Mouse (Mus musculus) myocyte (in vitro differentiated cells): ENCODE measurements around the gene Sox1.

Source experiments
- POLR2A ChIP-seq: IDR thresholded peaks from one replicate; pipeline ENCODE4 v1.6.1; 2011; ENCODE audit warnings: low read depth, mild to moderate bottlenecking, control low read depth, moderate library complexity; ENCODE audit not compliant: insufficient read length
- TCF3 ChIP-seq: IDR thresholded peaks from one replicate; pipeline ENCODE4 v1.6.1; 2011; ENCODE audit warnings: low read depth, control low read depth; ENCODE audit not compliant: insufficient read length

DNA sequence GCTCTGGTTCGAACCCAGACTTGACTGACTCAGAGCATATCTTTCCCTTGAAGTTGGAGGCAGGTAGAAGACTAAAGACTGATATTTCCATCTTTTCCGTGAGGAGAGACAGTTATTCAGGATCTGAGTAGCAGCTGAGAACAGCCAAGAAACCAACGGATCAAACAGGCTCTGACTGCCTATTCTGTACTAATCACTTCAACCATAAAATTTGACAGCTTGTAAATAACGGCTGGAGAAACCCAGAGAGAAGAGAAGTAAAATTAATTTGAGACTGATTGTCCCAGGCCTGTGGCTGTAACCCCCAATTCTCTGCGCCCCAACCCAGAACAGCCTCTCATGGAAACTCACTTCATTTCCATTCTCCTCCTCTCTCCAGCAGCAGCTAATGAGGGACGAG is 26.2 kb upstream of the Sox1 start:
- TF ChIP-seq POLR2A = no peak
- no peak for TF ChIP-seq TCF3
